Mouse (Mus musculus): ENCODE results near the gene Gen1.

- no peak for TF ChIP-seq GATA1 (IDR thresholded peaks at IDR 0.05; ENCODE audit: low read length)
- no peak for TF ChIP-seq TAL1 (IDR thresholded peaks at IDR 0.05; ENCODE audit: low read length)
These were observed 11.6 kb upstream of the Gen1 start for GRCm38 (mm10) chr12:11277207-11277606.
